Mouse (Mus musculus): ENCODE results near the gene Micu1. TPM values are rescaled to one million over a fixed set of nuclear protein-coding genes. Genes with fewer than 3 reads are reported as not detected.
A peak's percentile ranks its signal among the peaks of the same experiment; 100 is the strongest.

Gene Micu1
- polyA plus RNA-seq, 1 experiment from 2014 or later, result 83.8 TPM

- 76% methylated on average over 8 of the region's 8 CpGs for WGBS
- ATAC-seq (replicated peaks; ENCODE audit: low FRiP score), result no peak
- H3K4me3 ChIP-seq (replicated peaks), result no peak overlapping the region
- H3K27me3 ChIP-seq, result no peaks in the 10 kb centered on the region
- H3K4me1 ChIP-seq, result peaks cover 55% of the 10 kb centered on the region
- H3K4me2 ChIP-seq, result no peak overlapping the region
- H3K36me3 ChIP-seq, result peaks cover 13% of the 10 kb centered on the region; the same call in 1 of the 2 replicates
- peak overlapping the region; percentile 11; the same call in 1 of the 2 replicates for H3K27ac ChIP-seq
- H3K9ac ChIP-seq, result no peak overlapping the region
- H3K9me3 ChIP-seq (replicated peaks), result no peaks in the 10 kb centered on the region
Observed at GRCm38 (mm10) chr10:59901986-59902605, 199.8 kb downstream of the Micu1 start.

GRCm38 (mm10) chr10:59902606-59902990, 200.3 kb downstream of the Micu1 start:
- Histone ChIP-seq H3K9ac (no peak overlapping the region), H3K4me2 (no peak overlapping the region), H3K9me3 (replicated peaks) (no peaks in the 10 kb centered on the region), H3K27me3 (no peaks in the 10 kb centered on the region), H3K36me3 (peaks cover 9% of the 10 kb centered on the region; the same call in 1 of the 2 replicates), H3K4me3 (replicated peaks) (no peak overlapping the region), H3K27ac (peak overlapping the region; percentile 11; the same call in 1 of the 2 replicates), H3K4me1 (peaks cover 55% of the 10 kb centered on the region)
- 39% methylated on average over 8 of the region's 8 CpGs for WGBS
- ATAC-seq (replicated peaks; ENCODE audit: low FRiP score), result no peak

GRCm38 (mm10) chr10:59903170-59903569, 200.9 kb downstream of the Micu1 start:
- no peaks in the 10 kb centered on the region for H3K27me3 ChIP-seq
- peaks cover 55% of the 10 kb centered on the region for H3K4me1 ChIP-seq
- H3K36me3 ChIP-seq, result peaks cover 5% of the 10 kb centered on the region; the same call in 1 of the 2 replicates
- H3K27ac ChIP-seq, result peak overlapping the region; percentile 45
- H3K4me2 ChIP-seq, result no peak overlapping the region
- H3K4me3 ChIP-seq (replicated peaks), result no peak overlapping the region
- ATAC-seq (replicated peaks; ENCODE audit: low FRiP score), result no peak
- H3K9me3 ChIP-seq (replicated peaks), result no peaks in the 10 kb centered on the region
- H3K9ac ChIP-seq, result no peak overlapping the region
- WGBS, result 25% methylated on average over 7 of the region's 7 CpGs

GRCm38 (mm10) chr10:59907080-59907609, 204.9 kb downstream of the Micu1 start:
- Histone ChIP-seq H3K27ac (peak overlapping the region; percentile 90), H3K27me3 (no peaks in the 10 kb centered on the region), H3K4me2 (no peak overlapping the region), H3K4me1 (peaks cover 66% of the 10 kb centered on the region), H3K9me3 (replicated peaks) (no peaks in the 10 kb centered on the region), H3K9ac (no peak overlapping the region), H3K4me3 (replicated peaks) (no peak overlapping the region), H3K36me3 (no peaks in the 10 kb centered on the region)
- peak; percentile 20 for ATAC-seq (replicated peaks; ENCODE audit: low FRiP score)
- 53% methylated on average over 3 of the region's 3 CpGs for WGBS

GRCm38 (mm10) chr10:59907695-59908299, 205.5 kb downstream of the Micu1 start:
- peak; percentile 50 for ATAC-seq (replicated peaks; ENCODE audit: low FRiP score)
- Histone ChIP-seq H3K4me3 (replicated peaks) (no peak overlapping the region), H3K4me1 (peaks cover 62% of the 10 kb centered on the region), H3K4me2 (no peak overlapping the region), H3K27me3 (no peaks in the 10 kb centered on the region), H3K9ac (no peak overlapping the region), H3K36me3 (no peaks in the 10 kb centered on the region), H3K9me3 (replicated peaks) (no peaks in the 10 kb centered on the region), H3K27ac (peak overlapping the region; percentile 90)
- 30% methylated on average over 7 of the region's 7 CpGs for WGBS

GRCm38 (mm10) chr10:59908776-59909315, 206.6 kb downstream of the Micu1 start:
- peak; percentile 12 for ATAC-seq (replicated peaks; ENCODE audit: low FRiP score)
- Histone ChIP-seq H3K9ac (no peak overlapping the region), H3K9me3 (replicated peaks) (no peaks in the 10 kb centered on the region), H3K27ac (peak overlapping the region; percentile 90), H3K27me3 (no peaks in the 10 kb centered on the region), H3K4me1 (peaks cover 51% of the 10 kb centered on the region), H3K36me3 (no peaks in the 10 kb centered on the region), H3K4me3 (replicated peaks) (no peak overlapping the region), H3K4me2 (peak overlapping the region; percentile 44)
- 45% methylated on average over 7 of the region's 7 CpGs for WGBS

GRCm38 (mm10) chr10:59909357-59909847, 207.1 kb downstream of the Micu1 start:
- Histone ChIP-seq H3K27me3 (no peaks in the 10 kb centered on the region), H3K9ac (no peak overlapping the region), H3K4me2 (peak overlapping the region; percentile 44), H3K36me3 (no peaks in the 10 kb centered on the region), H3K27ac (peak overlapping the region; percentile 90), H3K4me3 (replicated peaks) (peak overlapping the region; percentile 14; the same call in 1 of the 2 replicates), H3K4me1 (peaks cover 51% of the 10 kb centered on the region), H3K9me3 (replicated peaks) (no peaks in the 10 kb centered on the region)
- ATAC-seq (replicated peaks; ENCODE audit: low FRiP score), result peak; percentile 53
- 5% methylated on average over 14 of the region's 14 CpGs for WGBS

GRCm38 (mm10) chr10:59911091-59911490, 208.8 kb downstream of the Micu1 start:
- Histone ChIP-seq H3K4me1 (peaks cover 54% of the 10 kb centered on the region), H3K9ac (no peak overlapping the region), H3K9me3 (replicated peaks) (no peaks in the 10 kb centered on the region), H3K27me3 (no peaks in the 10 kb centered on the region), H3K36me3 (no peaks in the 10 kb centered on the region), H3K4me2 (peak overlapping the region; percentile 52), H3K4me3 (replicated peaks) (peak overlapping the region; percentile 13; the same call in 1 of the 2 replicates), H3K27ac (peak overlapping the region; percentile 80)
- ATAC-seq (replicated peaks; ENCODE audit: low FRiP score), result no peak
- 30% methylated on average over 6 of the region's 6 CpGs for WGBS

- Histone ChIP-seq H3K4me2 (peak overlapping the region; percentile 52), H3K27me3 (no peaks in the 10 kb centered on the region), H3K9me3 (replicated peaks) (no peaks in the 10 kb centered on the region), H3K4me1 (peaks cover 60% of the 10 kb centered on the region), H3K4me3 (replicated peaks) (peak overlapping the region; percentile 13; the same call in 1 of the 2 replicates), H3K36me3 (no peaks in the 10 kb centered on the region), H3K27ac (peak overlapping the region; percentile 80), H3K9ac (no peak overlapping the region)
- 6% methylated on average over 25 of the region's 25 CpGs for WGBS
- ATAC-seq (replicated peaks; ENCODE audit: low FRiP score), result peak; percentile 41; the same call in 1 of the 2 replicates
Observed at GRCm38 (mm10) chr10:59911561-59912198, 209.4 kb downstream of the Micu1 start.

All from kidney, embryonic 15.5 days (tissue).